ENCODE assay signal across 8 mouse cellular contexts in the genomic region with DNA sequence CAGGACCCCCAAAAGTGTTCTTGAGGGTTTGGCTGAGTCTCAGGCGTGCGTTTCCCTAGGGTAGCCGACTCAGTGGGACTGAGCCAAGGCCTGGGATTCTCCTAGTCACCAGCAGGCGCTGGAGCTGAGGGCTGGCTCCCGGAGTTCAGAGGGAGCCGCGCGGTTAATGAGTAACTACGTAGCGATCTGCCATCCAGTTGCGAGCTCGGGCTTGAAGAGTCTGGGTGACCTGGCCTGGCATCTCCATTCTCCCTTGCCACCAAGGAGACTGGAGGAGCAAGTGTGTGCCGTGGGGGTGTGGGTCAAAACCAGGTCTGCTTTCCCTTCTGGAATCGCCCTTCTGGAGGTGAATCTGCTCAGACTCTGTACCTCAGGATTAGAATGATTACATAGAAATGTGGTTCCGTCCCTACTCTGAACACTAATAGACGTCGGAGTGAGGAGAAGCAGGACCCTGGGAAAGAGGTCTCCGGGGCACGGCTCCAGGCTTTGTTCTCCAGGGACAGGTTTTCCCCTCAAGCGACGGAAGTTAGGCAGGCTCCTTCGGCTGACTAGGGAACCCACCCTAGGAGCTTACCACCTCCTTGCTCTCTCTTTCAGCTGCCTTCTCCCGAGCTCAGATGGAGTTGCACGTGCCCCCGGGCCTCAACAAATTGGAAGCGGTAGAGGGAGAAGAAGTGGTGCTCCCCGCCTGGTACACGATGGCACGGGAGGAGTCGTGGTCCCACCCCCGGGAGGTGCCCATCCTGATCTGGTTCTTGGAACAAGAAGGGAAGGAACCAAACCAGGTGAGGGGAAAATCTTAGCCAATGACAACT. TPM values are rescaled to one million over a fixed set of nuclear protein-coding genes. Genes with fewer than 3 reads are reported as not detected.
DNase-seq lines count a peak whose midpoint lies in the region; ATAC-seq lines count a peak whose summit lies in the region.

No protein-coding gene starts in this region.

- H3K4me3 ChIP-seq in ES-E14 (ENCODE audit: insufficient read depth in 1 of 2, low read depth in 1 of 2, low read length in 2 of 2, poor library complexity in 1 of 2, severe bottlenecking in 1 of 2): peak overlapping the region; percentile 29 to 60
- H3K4me3 ChIP-seq in forebrain, embryonic 14.5 days (ENCODE audit: low read depth, low read length): peak overlapping the region; percentile 26
- peak overlapping the region; percentile 32 for H3K4me3 ChIP-seq in intestine, embryonic 14.5 days (ENCODE audit: low read depth, low read length)
- H3K4me3 ChIP-seq in liver, embryonic 13.5 days (replicated peaks): peak overlapping the region; percentile 43

- peaks cover 43% of the 10 kb centered on the region for H3K27me3 ChIP-seq in forebrain, embryonic 14.5 days (replicated peaks; ENCODE audit: control insufficient read depth, insufficient read depth, low read length)
- H3K27me3 ChIP-seq in intestine, embryonic 14.5 days (replicated peaks; ENCODE audit: control insufficient read depth, insufficient read depth, low read length): peaks cover 56% of the 10 kb centered on the region
- H3K27me3 ChIP-seq in liver, embryonic 13.5 days: peaks cover 71% of the 10 kb centered on the region

- H3K9ac ChIP-seq in ES-E14 (ENCODE audit: insufficient read depth, low read depth, low read length, poor library complexity, severe bottlenecking): peak overlapping the region; percentile 48; the same call in 1 of the 2 replicates
- peak overlapping the region; percentile 4; the same call in 1 of the 2 replicates for H3K9ac ChIP-seq in forebrain, embryonic 14.5 days (ENCODE audit: low read length)
- H3K9ac ChIP-seq in intestine, embryonic 14.5 days (ENCODE audit: low read length): 0 out of 2 replicates have a peak overlapping the region, but pooled peaks have one; percentile 18
- peak overlapping the region; percentile 33 for H3K9ac ChIP-seq in liver, embryonic 13.5 days

- WGBS in forebrain, embryonic 14.5 days: 3% methylated on average over 31 of the region's 31 CpGs
- WGBS in intestine, embryonic 14.5 days: 3% methylated on average over 31 of the region's 31 CpGs
- WGBS in liver, embryonic 13.5 days (ENCODE audit: insufficient replicate concordance): 6% methylated on average over 31 of the region's 31 CpGs

- H3K9me3 ChIP-seq in ES-E14 (ENCODE audit: control insufficient read depth, insufficient read depth, low read depth, low read length): no peaks in the 10 kb centered on the region
- H3K9me3 ChIP-seq in forebrain, embryonic 14.5 days (replicated peaks; ENCODE audit: control insufficient read depth, low read length): no peaks in the 10 kb centered on the region
- H3K9me3 ChIP-seq in intestine, embryonic 14.5 days (ENCODE audit: control insufficient read depth, low read length): peaks cover 3% of the 10 kb centered on the region; the same call in 1 of the 2 replicates
- H3K9me3 ChIP-seq in liver, embryonic 13.5 days (replicated peaks): no peaks in the 10 kb centered on the region

- peaks cover 0 to 18% of the 10 kb centered on the region in 2 experiments; a peak in 2 of 4 replicates for H3K4me1 ChIP-seq in ES-E14 (ENCODE audit: control insufficient read depth in 2 of 2, insufficient read depth in 2 of 2, low read length in 2 of 2, poor library complexity in 1 of 2)
- H3K4me1 ChIP-seq in forebrain, embryonic 14.5 days (ENCODE audit: control insufficient read depth, insufficient read depth, low read length): peaks cover 4% of the 10 kb centered on the region; the same call in 1 of the 2 replicates
- H3K4me1 ChIP-seq in intestine, embryonic 14.5 days (replicated peaks; ENCODE audit: control insufficient read depth, insufficient read depth, low read length): peaks cover 12% of the 10 kb centered on the region; the same call in 1 of the 2 replicates
- peaks cover 32% of the 10 kb centered on the region for H3K4me1 ChIP-seq in liver, embryonic 13.5 days (replicated peaks)

- DNase-seq in ES-E14 (ENCODE audit: low read depth, low spot score): no peak
- peak; percentile 60 to 74 for DNase-seq in adrenal gland, postnatal 36 days
- peak; percentile 80 for DNase-seq in forebrain, embryonic 14.5 days (ENCODE audit: low spot score)
- peak; percentile 89 for DNase-seq in intestine, embryonic 14.5 days (ENCODE audit: low spot score)
- no peak for DNase-seq in liver, embryonic 13.5 days
- DNase-seq in neural tube, embryonic 10.5 days (ENCODE audit: extremely low spot score, low spot score): peak; percentile 34
- no peak for DNase-seq in layer of hippocampus, adult 8-10 months (ENCODE audit: low spot score in 2 of 2)

- in situ Hi-C loops in ES-E14 (cut with MboI; ENCODE audit: low sequenced_read_pairs in 2 of 2, unreplicated experiment in 2 of 2): no loop called here

- ATAC-seq in forebrain, embryonic 14.5 days: peak; percentile 78
- peak; percentile 86 for ATAC-seq in intestine, embryonic 14.5 days (replicated peaks; ENCODE audit: low FRiP score, low TSS enrichment, low read depth)
- peak; percentile 51 for ATAC-seq in liver, embryonic 13.5 days (ENCODE audit: low read depth)
- ATAC-seq in activated CD4-positive, CD25-positive, alpha-beta regulatory T cell, adult 4 months: no peak

- peak overlapping the region; percentile 57 for H3K4me2 ChIP-seq in forebrain, embryonic 14.5 days (ENCODE audit: low read length)
- peak overlapping the region; percentile 51 for H3K4me2 ChIP-seq in intestine, embryonic 14.5 days (ENCODE audit: low read length)
- peak overlapping the region; percentile 59 for H3K4me2 ChIP-seq in liver, embryonic 13.5 days

- H3K27ac ChIP-seq in ES-E14 (ENCODE audit: insufficient read depth, low read depth, low read length, poor library complexity, severe bottlenecking): no peak overlapping the region
- H3K27ac ChIP-seq in forebrain, embryonic 14.5 days (ENCODE audit: low read depth, low read length): no peak overlapping the region
- H3K27ac ChIP-seq in intestine, embryonic 14.5 days (ENCODE audit: low read depth): peak overlapping the region; percentile 22
- no peak overlapping the region; the same call in 1 of the 2 replicates for H3K27ac ChIP-seq in liver, embryonic 13.5 days

- H3K36me3 ChIP-seq in ES-E14 (ENCODE audit: control insufficient read depth, insufficient read depth, low read length, poor library complexity, severe bottlenecking): peaks cover 3% of the 10 kb centered on the region; the same call in 1 of the 2 replicates
- H3K36me3 ChIP-seq in forebrain, embryonic 14.5 days (ENCODE audit: control insufficient read depth, insufficient read depth, low read length): no peaks in the 10 kb centered on the region; the same call in 1 of the 2 replicates
- H3K36me3 ChIP-seq in intestine, embryonic 14.5 days (ENCODE audit: control insufficient read depth, insufficient read depth, low read length): no peaks in the 10 kb centered on the region
- H3K36me3 ChIP-seq in liver, embryonic 13.5 days: no peaks in the 10 kb centered on the region

RNA-seq across cellular contexts. Expression of a gene that starts 3.2 kb away (rescaled TPM):
- 6.5 and 6.9 TPM in 2 replicates for total RNA-seq in ES-E14 (2012; rRNA removed)
- total RNA-seq in adrenal gland, postnatal 36 days (2021): 10 to 100 TPM; 30.5 to 46.0 TPM
- polyA plus RNA-seq in forebrain, embryonic 14.5 days (2014; fragmentation: Nextera tagmentation; extraction: Ambion mirVana): 32.9 and 44.0 TPM in 2 replicates
- 47.2 and 50.4 TPM in 2 replicates for polyA plus RNA-seq in intestine, embryonic 14.5 days (2014; fragmentation: Nextera tagmentation; extraction: Ambion mirVana)
- 15.6 and 17.2 TPM in 2 replicates for polyA plus RNA-seq in liver, embryonic 13.5 days (2015; fragmentation: Nextera tagmentation; extraction: Ambion mirVana)
- polyA plus RNA-seq in activated CD4-positive, CD25-positive, alpha-beta regulatory T cell, adult 4 months (2017; shearing (Covaris generic)): under 1 TPM in 1 of 2 experiments, not detected in 1; 0.58 TPM
- 10 to 100 TPM; 14.7 to 24.6 (median 18.6) TPM for total RNA-seq in layer of hippocampus, adult 8-10 months (2022)

RNA-seq across cellular contexts. Expression of a gene that starts 8.0 kb away (rescaled TPM):
- 4.8 and 6.7 TPM in 2 replicates for total RNA-seq in ES-E14 (2012; rRNA removed)
- total RNA-seq in adrenal gland, postnatal 36 days (2021): 1 to 10 TPM; 1.1 to 5.7 TPM
- polyA plus RNA-seq in forebrain, embryonic 14.5 days (2014; fragmentation: Nextera tagmentation; extraction: Ambion mirVana): 0.82 TPM in 1 of 2 replicates, not detected in the other
- 2.9 and 6.3 TPM in 2 replicates for polyA plus RNA-seq in intestine, embryonic 14.5 days (2014; fragmentation: Nextera tagmentation; extraction: Ambion mirVana)
- polyA plus RNA-seq in liver, embryonic 13.5 days (2015; fragmentation: Nextera tagmentation; extraction: Ambion mirVana): 0.15 and 0.60 TPM in 2 replicates
- not detected for polyA plus RNA-seq in activated CD4-positive, CD25-positive, alpha-beta regulatory T cell, adult 4 months (2017; shearing (Covaris generic))
- total RNA-seq in layer of hippocampus, adult 8-10 months (2022): 1 to 10 TPM; 3.5 to 5.7 (median 4.2) TPM

RNA-seq across cellular contexts. Expression of a gene that starts 21.6 kb away (rescaled TPM):
- 0.40 and 0.63 TPM in 2 replicates for total RNA-seq in ES-E14 (2012; rRNA removed)
- 1 to 10 TPM; 1.2 to 3.8 TPM for total RNA-seq in adrenal gland, postnatal 36 days (2021)
- 7.4 and 14.8 TPM in 2 replicates for polyA plus RNA-seq in forebrain, embryonic 14.5 days (2014; fragmentation: Nextera tagmentation; extraction: Ambion mirVana)
- polyA plus RNA-seq in intestine, embryonic 14.5 days (2014; fragmentation: Nextera tagmentation; extraction: Ambion mirVana): 2.5 and 3.4 TPM in 2 replicates
- polyA plus RNA-seq in liver, embryonic 13.5 days (2015; fragmentation: Nextera tagmentation; extraction: Ambion mirVana): 8.8 and 10.4 TPM in 2 replicates
- under 1 TPM in 1 of 2 experiments, not detected in 1; 0.33 TPM for polyA plus RNA-seq in activated CD4-positive, CD25-positive, alpha-beta regulatory T cell, adult 4 months (2017; shearing (Covaris generic))
- 1,000 to 10,000 TPM; 1,107 to 1,307 (median 1,240) TPM for total RNA-seq in layer of hippocampus, adult 8-10 months (2022)

RNA-seq across cellular contexts. Expression of a gene that starts 24.4 kb away (rescaled TPM):
- total RNA-seq in ES-E14 (2012; rRNA removed): 8.5 and 13.7 TPM in 2 replicates
- 10 to 100 TPM; 15.1 to 17.8 TPM for total RNA-seq in adrenal gland, postnatal 36 days (2021)
- polyA plus RNA-seq in forebrain, embryonic 14.5 days (2014; fragmentation: Nextera tagmentation; extraction: Ambion mirVana): 8.5 and 10.5 TPM in 2 replicates
- 12.2 and 13.0 TPM in 2 replicates for polyA plus RNA-seq in intestine, embryonic 14.5 days (2014; fragmentation: Nextera tagmentation; extraction: Ambion mirVana)
- polyA plus RNA-seq in liver, embryonic 13.5 days (2015; fragmentation: Nextera tagmentation; extraction: Ambion mirVana): 4.3 and 5.5 TPM in 2 replicates
- 10 to 100 TPM in 1 of 2 experiments, 1 to 10 TPM in 1; 9.7 to 13.6 TPM for polyA plus RNA-seq in activated CD4-positive, CD25-positive, alpha-beta regulatory T cell, adult 4 months (2017; shearing (Covaris generic))
- total RNA-seq in layer of hippocampus, adult 8-10 months (2022): 10 to 100 TPM; 10.0 to 15.7 (median 13.4) TPM

RNA-seq across cellular contexts. Expression of a gene that starts 42.0 kb away (rescaled TPM):
- total RNA-seq in ES-E14 (2012; rRNA removed): 66.9 and 81.3 TPM in 2 replicates
- 10 to 100 TPM; 17.4 to 29.5 TPM for total RNA-seq in adrenal gland, postnatal 36 days (2021)
- polyA plus RNA-seq in forebrain, embryonic 14.5 days (2014; fragmentation: Nextera tagmentation; extraction: Ambion mirVana): 29.2 and 33.6 TPM in 2 replicates
- 28.7 and 29.5 TPM in 2 replicates for polyA plus RNA-seq in intestine, embryonic 14.5 days (2014; fragmentation: Nextera tagmentation; extraction: Ambion mirVana)
- 5.4 and 6.6 TPM in 2 replicates for polyA plus RNA-seq in liver, embryonic 13.5 days (2015; fragmentation: Nextera tagmentation; extraction: Ambion mirVana)
- polyA plus RNA-seq in activated CD4-positive, CD25-positive, alpha-beta regulatory T cell, adult 4 months (2017; shearing (Covaris generic)): 1 to 10 TPM; 7.9 to 9.3 TPM
- total RNA-seq in layer of hippocampus, adult 8-10 months (2022): 10 to 100 TPM; 20.2 to 25.7 (median 23.6) TPM

Comparison
In these comparisons a context has a peak if more than half of its experiments do, and no peak if none do; other contexts are left out.
1. DNase-seq: peak in adrenal gland, postnatal 36 days (2 of 2), forebrain, embryonic 14.5 days (single experiment), intestine, embryonic 14.5 days (single experiment) and neural tube, embryonic 10.5 days (single experiment); none in ES-E14 (single experiment), liver, embryonic 13.5 days (single experiment) and layer of hippocampus, adult 8-10 months (0 of 2).
2. RNA of a gene that starts 3.2 kb away (polyA plus RNA-seq): 47.2 to 50.4 TPM in intestine, embryonic 14.5 days, 32.9 to 44.0 TPM in forebrain, embryonic 14.5 days and 15.6 to 17.2 TPM in liver, embryonic 13.5 days; 0.58 TPM in activated CD4-positive, CD25-positive, alpha-beta regulatory T cell, adult 4 months; every median in the first group is over 10 times any median in the second.
3. Peak in every context shown above with its lines, with median percentiles within 50 percentile points of each other: H3K4me3 ChIP-seq, H3K9ac ChIP-seq and H3K4me2 ChIP-seq.